Comparison of ENCODE assay signal across 9 mouse cellular contexts in genomic region chr11:69729063-69729462, GRCm38 (mm10). TPM values are rescaled to one million over a fixed set of nuclear protein-coding genes. Genes with fewer than 3 reads are reported as not detected.
DNase-seq lines count a peak whose midpoint lies in the region; ATAC-seq lines count a peak whose summit lies in the region.
"Had no signal": no experiment of that assay in that cellular context is flagged by ENCODE, and none has a peak within 500 bp of the region (broad histone marks: within the 10 kb centered on the region; RNA-seq: fewer than 3 reads in every experiment).

No protein-coding gene starts in this region.

- no peaks in the 10 kb centered on the region for H3K9me3 ChIP-seq in hindbrain, embryonic 10.5 days
- H3K9me3 ChIP-seq in hindbrain, embryonic 16.5 days (ENCODE audit: control insufficient read depth, low read length), result no peaks in the 10 kb centered on the region
- H3K9me3 ChIP-seq: embryonic facial prominence, embryonic 13.5 days had no signal

- no peak overlapping the region for H3K4me2 ChIP-seq in hindbrain, embryonic 16.5 days (ENCODE audit: low read length)
- H3K4me2 ChIP-seq: embryonic facial prominence, embryonic 13.5 days had no signal

- no peak overlapping the region for H3K9ac ChIP-seq in hindbrain, embryonic 16.5 days (ENCODE audit: low read depth, low read length)
- H3K9ac ChIP-seq: embryonic facial prominence, embryonic 13.5 days had no signal

- H3K27me3 ChIP-seq in hindbrain, embryonic 10.5 days (ENCODE audit: insufficient read depth, poor library complexity, severe bottlenecking), result no peaks in the 10 kb centered on the region
- H3K27me3 ChIP-seq in hindbrain, embryonic 16.5 days (replicated peaks; ENCODE audit: control insufficient read depth, insufficient read depth, low read length), result no peaks in the 10 kb centered on the region
- H3K27me3 ChIP-seq: embryonic facial prominence, embryonic 13.5 days had no signal

- WGBS in hindbrain, embryonic 10.5 days, result 14% methylated on average over 3 of the region's 3 CpGs
- 17% methylated on average over 3 of the region's 3 CpGs for WGBS in hindbrain, embryonic 16.5 days

- H3K4me1 ChIP-seq in hindbrain, embryonic 10.5 days (replicated peaks), result no peaks in the 10 kb centered on the region
- no peaks in the 10 kb centered on the region for H3K4me1 ChIP-seq in hindbrain, embryonic 16.5 days (ENCODE audit: control insufficient read depth, insufficient read depth, low read depth, low read length)
- H3K4me1 ChIP-seq: embryonic facial prominence, embryonic 13.5 days had no signal

- no peak overlapping the region for H3K27ac ChIP-seq in hindbrain, embryonic 10.5 days
- no peak overlapping the region for H3K27ac ChIP-seq in hindbrain, embryonic 16.5 days (ENCODE audit: low read depth, low read length)
- H3K27ac ChIP-seq: embryonic facial prominence, embryonic 13.5 days had no signal

- peak; percentile 57 for DNase-seq in hindbrain, embryonic 10.5 days (ENCODE audit: low spot score)
- peak; percentile 86 for DNase-seq in A20 (ENCODE audit: low read depth, low spot score)
- peak; percentile 92 for DNase-seq in ZHBTc4 (ENCODE audit: low read depth, low spot score)
- DNase-seq in embryo, embryonic 9.5 days (ENCODE audit: extremely low spot score), result peak; percentile 65
- peak; percentile 62 to 83 for DNase-seq in kidney, postnatal 36 days
- DNase-seq in retina, adult 2 months (ENCODE audit: low read depth, low spot score), result peak; percentile 32
- no peak for DNase-seq in urinary bladder, adult 18-20 months (ENCODE audit: low spot score in 2 of 2)

- H3K4me3 ChIP-seq in hindbrain, embryonic 10.5 days, result no peak overlapping the region
- H3K4me3 ChIP-seq in hindbrain, embryonic 16.5 days (ENCODE audit: low read length), result no peak overlapping the region
- H3K4me3 ChIP-seq: embryonic facial prominence, embryonic 13.5 days had no signal

- ATAC-seq in hindbrain, embryonic 16.5 days, result no peak

- peaks cover 9% of the 10 kb centered on the region for H3K36me3 ChIP-seq in hindbrain, embryonic 10.5 days
- peaks cover 4% of the 10 kb centered on the region; the same call in 1 of the 2 replicates for H3K36me3 ChIP-seq in hindbrain, embryonic 16.5 days (ENCODE audit: control insufficient read depth, insufficient read depth, low read length)

RNA-seq across cellular contexts. Expression of gene Polr2a, which starts 29.4 kb away (rescaled TPM):
- polyA plus RNA-seq in hindbrain, embryonic 10.5 days (2016; fragmentation: Nextera tagmentation; extraction: Ambion mirVana), result 31.1 and 37.9 TPM in 2 replicates
- 12.1 and 14.9 TPM in 2 replicates for polyA plus RNA-seq in hindbrain, embryonic 16.5 days (2015; fragmentation: Nextera tagmentation; extraction: Ambion mirVana)

RNA-seq across cellular contexts. Expression of gene Slc35g3, which starts 32.7 kb away (rescaled TPM):
- polyA plus RNA-seq in hindbrain, embryonic 10.5 days (2016; fragmentation: Nextera tagmentation; extraction: Ambion mirVana), result 0.50 TPM in 1 of 2 replicates, not detected in the other
- 0.41 and 0.87 TPM in 2 replicates for polyA plus RNA-seq in hindbrain, embryonic 16.5 days (2015; fragmentation: Nextera tagmentation; extraction: Ambion mirVana)
- polyA plus RNA-seq: embryonic facial prominence, embryonic 13.5 days had no signal

RNA-seq across cellular contexts. Expression of gene Tnfsfm13, which starts 33.2 kb away (rescaled TPM):
- 0.82 and 0.85 TPM in 2 replicates for polyA plus RNA-seq in hindbrain, embryonic 10.5 days (2016; fragmentation: Nextera tagmentation; extraction: Ambion mirVana)
- polyA plus RNA-seq in hindbrain, embryonic 16.5 days (2015; fragmentation: Nextera tagmentation; extraction: Ambion mirVana), result 1.6 and 2.0 TPM in 2 replicates

RNA-seq across cellular contexts. Expression of gene Tnfsf12, which starts 33.4 kb away (rescaled TPM):
- polyA plus RNA-seq in hindbrain, embryonic 10.5 days (2016; fragmentation: Nextera tagmentation; extraction: Ambion mirVana), result 2.2 and 2.3 TPM in 2 replicates
- 4.4 and 5.6 TPM in 2 replicates for polyA plus RNA-seq in hindbrain, embryonic 16.5 days (2015; fragmentation: Nextera tagmentation; extraction: Ambion mirVana)

RNA-seq across cellular contexts. Expression of gene Zbtb4, which starts 36.6 kb away (rescaled TPM):
- 0.80 and 1.2 TPM in 2 replicates for polyA plus RNA-seq in hindbrain, embryonic 10.5 days (2016; fragmentation: Nextera tagmentation; extraction: Ambion mirVana)
- polyA plus RNA-seq in hindbrain, embryonic 16.5 days (2015; fragmentation: Nextera tagmentation; extraction: Ambion mirVana), result 5.8 and 6.2 TPM in 2 replicates

Comparison
In these comparisons a context has a peak if more than half of its experiments do, and no peak if none do; other contexts are left out.
1. DNase-seq: peak in hindbrain, embryonic 10.5 days (single experiment), A20 (single experiment), ZHBTc4 (single experiment), embryo, embryonic 9.5 days (single experiment), kidney, postnatal 36 days (2 of 2) and retina, adult 2 months (single experiment); none in urinary bladder, adult 18-20 months (0 of 2).